Mouse (Mus musculus) cerebellum, adult 9-11 months (tissue): ENCODE measurements around the gene Ccdc155.
A peak's percentile ranks its signal among the peaks of the same experiment; 100 is the strongest.
"Not testable (repeated sequence)": the region's sequence is repeated elsewhere in the genome, so short reads cannot be mapped to it uniquely, and the experiment has no call there.

ENCODE experiments used
- DNase-seq: peaks from one replicate; pipeline ENCODE4 v3.0.0; 2022

Gene Ccdc155

DNA sequence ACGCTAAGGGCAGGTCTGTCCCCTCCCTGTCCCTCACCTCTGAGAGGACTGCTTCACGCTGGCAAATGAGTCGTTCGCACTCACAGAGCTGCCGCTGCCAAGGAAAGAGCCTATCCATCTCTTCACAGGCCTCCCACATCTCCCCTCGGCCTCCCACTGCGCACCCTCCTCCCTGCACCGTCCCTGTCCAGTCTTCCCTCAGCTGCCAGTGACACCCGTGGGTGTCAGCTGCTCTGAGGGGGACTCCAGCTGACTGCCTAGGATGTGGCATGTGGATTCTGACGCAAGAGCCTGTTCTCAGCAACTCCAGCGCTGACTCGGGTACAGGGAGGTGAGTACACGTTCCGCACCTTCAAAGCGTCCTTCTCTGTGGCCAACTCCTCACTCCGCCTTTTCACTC, 15.1 kb downstream of the Ccdc155 start:
- peak; percentile 64 for DNase-seq

DNA sequence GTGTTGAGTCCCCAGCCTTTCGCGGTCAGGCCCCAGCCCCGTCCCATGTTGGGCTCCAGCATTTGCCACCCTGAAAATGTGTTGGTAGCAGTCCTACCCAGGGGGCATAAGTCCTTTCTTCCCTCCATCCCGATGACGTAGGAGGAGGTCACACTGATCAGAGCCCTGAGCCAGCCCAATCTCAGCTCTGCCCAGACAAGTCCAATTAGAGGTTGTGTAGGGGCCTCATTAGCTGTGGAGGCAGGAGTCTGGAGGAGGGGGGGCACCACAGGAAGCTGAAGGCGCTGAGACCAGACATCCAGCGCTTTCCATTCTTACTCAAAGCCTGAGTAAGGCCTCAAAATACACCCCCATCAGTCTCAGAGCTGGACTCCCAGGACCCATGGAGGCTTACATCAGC, 18.8 kb downstream of the Ccdc155 start:
- DNase-seq: no peak

DNA sequence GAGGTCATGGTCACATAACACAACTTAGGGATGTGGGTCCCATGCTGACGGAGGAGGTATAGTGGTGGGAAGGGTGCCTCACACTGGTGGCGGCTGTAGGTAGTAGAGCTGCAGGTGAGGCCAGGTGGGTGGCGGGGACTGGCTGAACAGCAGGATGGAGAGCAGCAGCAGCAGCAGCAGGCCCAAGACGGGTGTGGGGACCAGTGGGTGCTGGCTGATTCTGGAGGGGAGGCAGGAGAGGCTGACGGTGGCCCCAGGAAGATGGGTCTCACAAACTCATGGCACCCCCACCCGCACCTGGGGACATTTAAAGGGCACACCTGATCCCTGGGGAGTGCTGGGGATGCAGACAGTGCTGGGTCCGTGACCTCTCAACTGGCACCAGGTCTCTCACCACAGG, 21.0 kb downstream of the Ccdc155 start:
- peak; percentile 61 for DNase-seq

DNA sequence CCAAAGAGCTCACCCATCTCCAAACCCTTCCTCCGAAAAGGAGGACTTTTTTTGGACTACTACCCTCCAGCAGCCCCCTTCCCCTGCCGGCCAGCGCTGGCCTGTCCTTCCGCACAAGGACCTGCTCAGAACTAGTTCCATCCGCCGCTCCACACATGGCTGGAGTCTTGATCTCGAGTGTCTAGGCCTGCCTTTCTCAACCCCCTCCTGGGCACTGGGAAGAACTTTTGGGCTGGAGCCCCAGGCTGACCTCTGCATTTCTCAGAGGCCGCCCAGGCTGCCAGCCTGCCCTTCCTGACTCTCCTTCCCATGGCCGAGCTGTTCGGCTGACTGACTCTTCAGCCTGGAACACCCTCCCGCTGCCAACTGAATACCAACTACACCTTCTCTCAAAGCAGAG, 22.1 kb downstream of the Ccdc155 start:
- DNase-seq: peak; percentile 58

DNA sequence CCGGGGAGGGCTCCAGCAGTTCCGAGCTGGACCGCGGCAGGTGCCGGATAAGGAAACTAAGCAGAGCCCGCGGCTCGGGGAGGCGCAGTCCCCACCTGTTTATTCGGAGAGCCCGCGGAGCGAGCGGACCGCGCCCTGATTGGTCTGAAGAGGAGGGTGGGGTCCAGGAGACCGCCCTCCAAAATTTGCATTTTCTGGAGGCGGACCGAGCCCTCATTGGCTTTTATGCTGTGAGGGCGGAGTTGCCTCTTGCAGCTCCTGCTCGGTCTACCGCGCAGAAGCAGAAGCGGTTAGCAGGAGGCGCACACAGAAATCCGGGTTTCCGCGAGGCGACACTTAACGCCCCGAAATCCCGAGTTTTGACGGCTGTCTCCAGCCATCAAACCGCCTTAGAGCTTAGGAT, 22.5 kb downstream of the Ccdc155 start:
- DNase-seq: peak; percentile 93

DNA sequence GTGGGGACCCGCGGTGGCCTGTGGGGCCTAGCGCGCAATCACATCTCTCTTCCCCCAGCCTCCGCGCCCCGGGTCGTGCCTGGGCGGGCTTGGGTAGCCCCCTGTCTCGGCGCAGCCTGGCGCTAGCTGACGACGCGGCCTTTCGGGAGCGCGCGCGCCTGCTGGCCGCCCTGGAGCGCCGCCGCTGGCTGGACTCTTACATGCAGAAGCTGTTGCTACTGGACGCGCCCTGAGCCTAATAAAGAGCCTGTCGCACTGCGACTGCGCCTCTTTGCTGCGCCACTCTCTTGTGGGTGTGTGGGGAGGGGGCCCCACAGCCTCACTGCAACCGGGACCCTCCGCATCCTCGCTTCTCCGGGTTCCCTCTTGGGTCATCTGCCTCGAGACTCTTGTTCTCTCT, 23.2 kb downstream of the Ccdc155 start:
- peak; percentile 68 for DNase-seq

DNA sequence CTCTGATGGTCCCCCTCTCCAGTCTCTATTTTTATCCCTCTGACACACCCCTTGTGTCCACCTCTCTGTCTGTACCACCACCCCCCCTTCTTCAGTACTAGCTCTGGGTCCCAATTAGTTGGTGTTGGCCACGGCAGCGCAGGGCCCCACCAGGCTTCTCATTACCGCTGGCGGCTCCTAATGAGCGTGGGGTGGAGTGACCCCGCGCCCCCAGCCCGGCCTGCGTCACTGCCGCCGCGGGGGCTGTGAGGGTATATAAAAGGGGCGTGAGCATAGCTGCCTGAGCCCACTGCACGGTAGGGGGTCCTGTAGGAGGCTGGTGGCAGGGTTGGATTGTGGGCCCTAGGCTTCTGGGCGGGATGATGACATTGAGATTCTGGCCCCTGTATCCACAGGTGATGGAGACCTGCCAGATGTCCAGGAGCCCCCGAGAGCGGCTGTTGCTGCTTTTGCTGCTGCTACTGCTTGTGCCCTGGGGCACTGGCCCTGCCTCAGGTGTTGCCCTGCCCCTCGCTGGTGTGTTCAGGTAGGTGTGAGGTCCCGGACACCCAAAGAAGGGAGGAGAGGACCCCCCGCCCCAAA, 23.7 kb downstream of the Ccdc155 start, which contains the start of gene Pth2:
TSS of gene Pth2 (plus strand) at position 100 of the 582 bp plus-strand sequence.
- peak; percentile 70 for DNase-seq

DNA sequence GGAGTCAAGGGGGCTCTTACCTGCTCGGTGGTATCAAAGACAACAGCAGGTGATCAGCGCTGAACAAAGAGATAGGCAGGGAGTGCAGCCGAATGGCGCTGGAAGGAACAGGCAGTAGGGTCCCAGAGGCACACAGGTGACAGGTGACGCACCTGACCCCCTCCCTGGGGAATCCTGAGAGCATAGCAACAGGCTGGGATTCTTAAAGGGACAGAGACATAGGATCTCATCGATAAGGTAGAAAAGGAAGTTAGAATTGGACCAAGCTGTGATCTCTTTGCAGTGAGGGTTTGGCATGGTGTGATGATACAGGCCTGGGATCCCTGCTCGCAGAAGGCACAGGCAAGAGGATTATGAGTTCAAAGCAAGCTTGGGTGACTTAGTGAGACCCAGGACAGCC, 25.2 kb downstream of the Ccdc155 start, which contains the start of gene Gfy:
TSS of gene Gfy (minus strand) at position 101 of the 400 bp plus-strand sequence.
- no peak for DNase-seq

DNA sequence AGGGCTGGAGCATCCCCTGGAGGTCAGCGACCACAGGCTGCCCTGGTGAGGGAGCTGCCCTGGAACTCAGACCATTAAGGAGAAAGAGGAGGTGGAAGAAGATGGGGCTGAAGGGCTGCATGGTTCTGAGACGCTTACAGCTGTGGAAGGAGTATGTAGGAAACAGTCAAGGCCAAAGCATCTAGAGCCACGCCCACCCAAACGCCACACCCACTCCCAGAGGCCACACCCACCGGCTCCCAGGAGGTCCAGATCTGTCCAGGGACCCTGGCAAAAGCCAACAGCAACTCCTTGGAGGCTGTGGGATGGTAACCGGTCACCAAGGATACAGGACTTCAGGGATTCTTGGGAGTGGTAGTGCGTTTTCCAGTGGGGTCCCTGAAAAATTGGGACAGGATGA, 26.1 kb downstream of the Ccdc155 start:
- peak; percentile 56 for DNase-seq

DNA sequence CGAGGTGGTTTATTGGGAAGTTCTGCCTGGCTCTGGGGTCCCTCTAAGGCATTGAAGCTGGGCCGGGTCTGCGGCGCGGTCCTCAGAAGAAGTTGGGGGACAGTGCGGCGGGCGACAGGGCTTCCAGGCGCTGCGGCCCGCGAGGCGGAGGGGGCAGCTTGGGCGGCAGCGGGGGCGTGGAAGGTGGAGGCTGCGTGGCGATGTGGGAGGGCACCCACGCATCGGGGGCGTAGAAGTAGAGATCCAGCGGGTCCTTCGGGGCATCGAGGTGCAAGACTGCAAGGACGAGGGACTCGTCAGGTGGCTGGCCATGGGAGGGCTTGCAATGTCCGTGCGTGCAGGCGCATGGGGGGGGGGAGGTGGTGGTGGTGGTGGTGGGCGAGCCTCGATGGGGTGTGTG, 28.3 kb downstream of the Ccdc155 start:
- peak; percentile 51 for DNase-seq

DNA sequence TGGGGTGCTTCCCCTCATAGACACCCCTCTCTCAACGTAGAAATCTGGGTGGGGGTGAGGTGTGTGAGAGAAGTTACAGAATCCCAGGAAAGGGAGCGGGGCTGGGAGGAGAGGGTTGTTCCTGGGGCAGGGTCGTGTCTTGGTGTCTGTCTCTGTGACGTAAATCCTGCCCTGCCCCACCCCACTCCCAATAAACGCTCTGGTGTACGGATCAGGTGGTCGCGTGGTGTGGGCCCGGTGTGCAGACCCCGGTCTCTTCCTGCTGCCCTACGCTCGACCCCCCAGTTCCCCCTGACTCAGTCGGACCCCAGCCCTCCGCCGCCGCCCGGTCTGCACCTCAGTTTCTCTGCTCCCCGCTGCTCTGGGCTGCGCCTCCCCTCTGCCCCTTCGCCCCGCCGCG, 28.8 kb downstream of the Ccdc155 start:
- DNase-seq: peak; percentile 54

DNA sequence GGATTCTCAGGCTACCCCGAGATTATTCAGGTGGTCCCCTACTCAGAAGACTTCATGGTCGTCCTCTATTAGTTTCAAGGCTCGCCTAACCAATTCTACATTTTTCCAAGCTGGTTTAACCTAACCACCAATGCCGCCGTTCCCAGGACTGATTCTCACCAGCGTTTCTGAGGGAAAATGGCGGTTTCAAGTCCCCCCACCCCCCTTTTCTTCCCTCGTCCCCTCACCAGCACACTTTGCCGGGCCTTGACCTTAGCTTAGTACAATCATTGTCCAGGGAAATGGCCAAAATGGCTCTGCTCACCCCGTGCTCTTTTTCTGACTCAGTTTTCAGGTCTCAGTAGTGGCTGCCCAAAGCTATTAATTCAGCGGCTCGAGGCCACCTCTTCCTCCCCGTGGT, 29.3 kb downstream of the Ccdc155 start:
- DNase-seq: no peak

DNA sequence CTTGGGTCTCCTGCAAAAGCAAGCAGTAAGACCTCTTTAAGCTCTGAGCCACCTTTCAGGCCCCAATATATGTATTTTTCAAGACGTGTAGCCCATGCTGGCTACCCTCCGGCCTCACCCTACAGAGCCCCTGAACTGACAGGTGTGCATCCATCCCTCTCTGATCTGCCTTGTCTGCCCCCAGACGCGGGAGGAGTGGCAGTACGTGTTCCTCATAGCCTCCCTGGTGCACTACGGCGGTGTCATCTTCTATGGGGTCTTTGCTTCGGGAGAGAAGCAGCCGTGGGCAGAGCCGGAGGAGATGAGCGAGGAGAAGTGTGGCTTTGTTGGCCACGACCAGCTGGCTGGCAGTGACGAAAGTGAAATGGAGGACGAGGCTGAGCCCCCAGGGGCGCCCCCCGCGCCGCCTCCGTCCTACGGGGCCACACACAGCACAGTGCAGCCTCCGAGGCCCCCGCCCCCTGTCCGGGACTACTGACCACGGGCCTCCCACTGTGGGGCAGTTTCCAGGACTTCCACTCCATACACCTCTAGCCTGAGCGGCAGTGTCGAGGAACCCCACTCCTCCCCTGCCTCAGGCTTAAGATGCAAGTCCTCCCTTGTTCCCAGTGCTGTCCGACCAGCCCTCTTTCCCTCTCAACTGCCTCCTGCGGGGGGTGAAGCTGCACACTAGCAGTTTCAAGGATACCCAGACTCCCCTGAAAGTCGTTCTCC, 30.0 kb downstream of the Ccdc155 start:
- DNase-seq: peak; percentile 53

DNA sequence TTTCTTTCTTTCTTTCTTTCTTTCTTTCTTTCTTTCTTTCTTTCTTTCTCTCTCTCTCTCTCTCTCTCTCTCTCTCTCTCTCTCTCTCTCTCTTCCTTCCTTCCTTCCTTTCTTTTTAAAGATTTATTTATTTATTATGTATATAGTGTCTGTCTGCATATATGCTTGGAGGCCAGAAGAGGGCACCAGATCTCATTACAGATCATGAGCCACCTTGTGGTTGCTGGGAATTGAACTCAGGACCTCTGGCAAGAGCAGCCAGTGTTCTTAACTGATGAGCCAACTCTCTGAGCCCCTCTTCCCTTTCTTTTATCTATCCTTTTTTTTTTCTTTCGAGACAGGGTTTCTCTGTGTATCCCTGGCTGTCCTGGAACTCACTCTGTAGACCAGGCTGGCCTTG, 30.9 kb downstream of the Ccdc155 start:
- not testable (repeated sequence) for DNase-seq

DNA sequence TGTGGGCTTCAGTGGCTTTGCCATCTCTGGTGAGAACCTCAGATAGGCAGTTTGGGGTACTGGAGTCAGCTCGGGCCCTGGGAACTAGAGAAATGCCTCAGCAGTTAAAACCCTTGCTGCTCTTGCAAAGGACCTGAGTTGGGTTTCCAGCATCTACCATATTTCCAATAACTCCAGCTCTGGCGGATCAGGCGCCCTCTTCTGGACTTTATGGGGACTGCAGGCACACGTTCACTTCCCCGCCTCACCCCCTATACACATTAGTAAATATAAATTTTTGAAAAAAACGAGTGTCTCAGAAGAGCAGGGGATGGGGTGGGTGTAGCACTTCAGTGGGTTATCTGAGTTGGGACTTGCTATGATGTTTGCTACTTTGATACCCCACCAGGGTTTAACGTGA, 31.7 kb downstream of the Ccdc155 start:
- DNase-seq: no peak

DNA sequence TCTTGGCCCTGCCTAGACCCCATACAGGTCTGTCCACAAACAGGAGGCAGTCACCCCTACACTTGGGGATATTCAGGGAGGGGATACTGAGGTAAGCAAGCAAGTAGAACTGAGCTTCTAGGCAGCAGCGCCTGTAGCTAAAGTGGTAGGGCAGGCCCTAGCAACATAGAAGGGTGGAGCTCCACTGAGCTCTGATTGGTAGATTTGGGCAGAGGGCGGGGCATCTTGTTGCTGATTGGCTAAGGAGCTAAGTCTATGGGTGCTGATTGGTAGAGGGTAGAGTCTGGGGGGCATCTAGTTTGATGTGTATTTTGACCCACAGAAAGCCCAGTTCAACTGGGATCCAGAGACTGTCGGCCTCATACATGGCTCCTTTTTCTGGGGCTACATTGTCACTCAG, 35.2 kb downstream of the Ccdc155 start:
- DNase-seq: peak; percentile 85

DNA sequence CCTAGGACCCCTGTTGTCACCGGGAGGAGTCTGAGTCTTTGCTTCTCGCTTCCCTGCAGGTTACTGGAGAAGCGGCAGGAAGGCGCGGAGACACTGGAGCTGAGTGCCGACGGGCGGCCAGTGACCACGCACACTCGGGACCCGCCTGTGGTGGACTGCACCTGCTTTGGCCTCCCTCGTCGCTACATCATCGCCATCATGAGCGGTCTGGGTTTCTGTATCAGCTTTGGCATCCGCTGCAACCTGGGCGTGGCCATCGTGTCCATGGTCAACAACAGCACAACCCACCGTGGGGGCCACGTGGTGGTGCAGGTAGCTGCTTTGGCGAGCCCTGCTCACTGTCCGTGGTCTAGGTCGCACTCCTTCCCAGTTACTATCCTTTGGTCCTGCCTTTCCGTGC, 36.0 kb downstream of the Ccdc155 start:
- DNase-seq: peak; percentile 86

DNA sequence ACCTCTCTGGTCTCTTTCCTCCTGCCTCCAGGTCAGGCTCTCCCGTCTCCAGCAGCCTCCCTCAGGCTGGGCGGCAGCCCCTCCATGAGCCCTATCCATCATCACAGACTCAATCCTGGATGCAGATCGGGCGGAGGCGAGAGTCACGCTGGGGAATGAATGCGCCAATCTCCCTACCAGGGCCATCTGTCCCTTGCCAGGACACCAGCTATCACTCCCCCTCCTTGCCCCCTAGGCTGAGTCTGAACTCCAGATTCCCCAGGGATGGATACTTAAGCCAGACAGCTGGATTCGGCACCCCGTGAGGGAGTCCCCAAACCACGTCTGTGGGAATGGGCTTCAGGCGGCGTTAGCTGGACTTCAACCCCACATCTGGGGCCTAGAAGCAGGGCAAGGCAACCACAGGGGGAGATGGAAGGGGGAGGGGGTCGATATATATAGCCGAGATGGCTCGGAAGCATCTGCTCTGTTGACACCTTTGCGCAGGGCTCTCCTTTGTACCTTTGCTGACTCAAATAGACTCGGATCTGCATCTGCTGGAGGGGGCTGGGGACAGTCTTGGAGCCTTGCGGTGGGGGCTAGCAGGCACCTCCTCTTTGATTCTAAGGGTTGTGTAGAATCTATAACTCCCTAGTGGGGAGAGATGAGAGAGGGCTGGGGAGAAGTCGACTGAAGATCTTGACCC, 36.8 kb downstream of the Ccdc155 start:
- DNase-seq: peak; percentile 90

DNA sequence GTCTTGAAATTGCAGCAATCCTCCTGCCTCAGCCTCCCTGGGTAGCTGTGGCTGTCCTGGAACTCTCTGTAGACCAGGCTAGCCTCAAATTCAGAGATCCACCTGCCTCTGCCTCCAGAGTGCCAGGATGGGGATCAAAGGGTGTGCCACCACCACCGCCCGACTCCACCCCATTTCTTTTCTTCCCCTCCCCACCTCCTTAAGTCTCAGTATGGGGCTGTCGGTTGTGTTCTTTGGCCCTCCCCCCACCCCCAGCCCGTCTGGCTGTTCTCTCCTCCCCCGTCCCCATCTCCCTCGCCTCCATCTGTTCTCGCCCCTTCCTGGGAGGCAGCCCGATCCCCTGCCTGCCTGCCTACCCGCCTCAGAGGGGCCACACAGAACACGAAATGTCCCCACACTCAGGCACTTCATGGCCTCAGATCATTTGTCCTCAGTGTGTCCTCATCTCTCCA, 37.7 kb downstream of the Ccdc155 start:
- DNase-seq: peak; percentile 82

DNA sequence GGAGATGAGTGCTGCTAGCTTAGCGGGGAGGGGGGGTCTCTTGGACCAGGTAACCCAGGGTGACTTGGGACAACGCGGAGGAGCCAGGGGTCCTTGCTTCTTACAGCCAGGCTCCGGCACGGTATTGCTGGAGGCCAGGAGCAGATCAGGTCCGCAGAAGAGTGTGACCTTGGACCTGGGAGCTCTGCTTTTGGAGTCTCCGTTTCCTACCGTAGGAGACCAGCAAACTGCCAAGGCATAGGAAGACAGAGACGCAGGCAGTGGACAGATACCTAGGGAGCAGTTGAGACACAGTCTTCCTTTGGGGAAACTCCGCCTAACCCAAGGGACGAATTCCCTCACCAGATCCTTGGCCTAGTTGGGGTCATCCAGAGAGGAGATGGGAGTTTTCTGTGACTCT, 39.0 kb downstream of the Ccdc155 start:
- DNase-seq: peak; percentile 70

DNA sequence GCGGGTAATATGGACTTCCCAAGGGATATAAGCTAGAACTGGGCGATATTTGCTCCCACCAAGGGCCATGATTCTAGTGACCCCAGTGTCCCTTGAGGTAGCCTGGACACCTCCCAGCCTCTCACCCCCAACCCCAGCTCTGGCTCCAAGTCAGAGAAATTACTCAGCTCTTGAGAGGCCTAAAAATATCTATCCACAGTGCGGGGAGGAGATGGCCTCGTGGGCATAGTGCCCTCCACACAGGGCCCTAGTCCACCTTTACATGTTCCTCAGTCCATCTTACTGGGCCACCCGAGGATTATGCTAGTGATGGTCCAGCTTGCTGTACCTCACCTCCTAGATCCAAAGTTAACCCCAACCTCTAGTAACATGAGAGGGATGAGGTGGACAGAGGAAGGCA, 39.9 kb downstream of the Ccdc155 start:
- DNase-seq: peak; percentile 85

DNA sequence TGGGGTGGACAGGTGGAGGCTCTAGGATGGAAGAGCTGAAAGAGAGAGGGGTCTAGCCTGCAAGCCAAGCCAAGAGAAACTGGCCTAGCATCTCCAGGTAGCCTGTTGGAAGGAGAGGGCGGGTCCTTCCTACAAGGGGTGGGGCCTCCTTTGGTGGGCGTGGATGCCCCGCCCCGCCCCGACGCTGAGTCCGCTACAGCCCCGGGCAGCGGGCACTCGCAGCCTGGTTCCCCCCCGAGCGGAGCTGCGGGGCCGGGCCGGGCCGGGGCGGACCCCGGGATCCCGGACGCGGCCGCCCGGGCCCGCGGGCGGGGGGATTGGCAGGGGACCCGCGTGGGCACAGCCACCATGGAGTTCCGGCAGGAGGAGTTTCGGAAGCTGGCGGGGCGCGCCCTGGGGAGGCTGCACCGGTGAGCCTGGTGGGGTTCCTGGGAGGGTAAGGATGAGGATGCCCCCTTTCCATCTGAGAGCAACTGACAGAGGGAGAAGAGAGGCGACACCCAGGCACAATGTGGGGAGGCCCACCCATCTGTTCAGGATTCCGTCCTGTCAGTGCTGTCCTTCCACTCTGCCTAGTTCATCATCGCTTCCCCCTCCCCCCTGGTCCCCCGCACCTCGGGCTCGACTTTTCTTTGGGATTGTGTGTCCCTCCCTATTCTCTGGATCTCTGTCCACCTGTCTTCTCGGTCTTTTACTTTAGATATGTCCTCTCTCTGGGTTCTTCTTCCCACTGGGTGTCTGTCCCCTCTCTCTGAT, 40.8 kb downstream of the Ccdc155 start, which contains the start of gene Slc17a7:
TSS of gene Slc17a7 (plus strand) at position 215 of the 756 bp plus-strand sequence.
- DNase-seq: peak; percentile 91

DNA sequence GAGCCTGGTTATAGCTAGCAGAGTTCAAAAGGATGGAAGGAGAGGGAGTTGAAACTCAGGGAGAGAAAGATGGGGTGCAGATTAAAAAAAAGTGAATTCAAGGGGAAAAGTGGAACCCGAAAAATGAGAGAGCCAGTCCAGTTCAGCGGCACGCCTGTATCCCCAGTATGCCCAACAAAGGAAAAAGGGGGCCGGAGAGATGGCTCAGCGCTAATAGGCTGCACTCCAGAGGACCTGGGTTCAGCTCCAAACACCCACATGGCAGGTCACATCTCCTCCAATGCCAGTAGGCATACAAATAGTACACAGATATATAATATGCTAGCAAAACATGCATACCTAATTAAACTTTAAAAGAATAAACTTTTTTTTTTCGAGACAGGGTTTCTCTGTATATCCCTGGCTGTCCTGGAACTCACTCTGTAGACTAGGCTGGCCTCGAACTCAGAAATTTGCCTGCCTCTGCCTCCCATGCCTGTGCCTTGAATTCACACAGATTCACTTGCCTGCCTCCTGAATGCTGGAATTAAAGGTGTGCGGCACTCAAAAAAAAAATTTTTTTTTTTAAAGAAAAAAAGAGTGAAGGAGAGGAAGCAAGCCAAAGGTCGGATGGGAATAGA, 41.6 kb downstream of the Ccdc155 start:
- peak; percentile 61 for DNase-seq
